Comparison of ENCODE assay signal across 9 mouse cellular contexts in genomic region chr10:117844279-117844678, GRCm38 (mm10). TPM values are rescaled to one million over a fixed set of nuclear protein-coding genes. Genes with fewer than 3 reads are reported as not detected.
DNase-seq lines count a peak whose midpoint lies in the region; ATAC-seq and TF ChIP-seq lines count a peak whose summit lies in the region.
"Had no signal": no experiment of that assay in that cellular context is flagged by ENCODE, and none has a peak within 500 bp of the region (broad histone marks: within the 10 kb centered on the region; RNA-seq: fewer than 3 reads in every experiment).

No protein-coding gene starts in this region.

- intact Hi-C loops in heart, postnatal 10 days (cut with DNase I), result loop anchor here (2.0 kb wide), 1 partner anchor 51 kb away; the partner anchor contains the start of gene Nup107
- intact Hi-C loops in left cerebral cortex, postnatal 36 days (cut with DNase I), result loop anchor here (2.0 to 10.0 kb wide), 2 partner anchors 51 to 141 kb away; partner anchors contain the start of gene Nup107

- peak overlapping the region; percentile 48 for H3K4me3 ChIP-seq in heart, embryonic 16.5 days (ENCODE audit: low read length)
- H3K4me3 ChIP-seq in G1E (ENCODE audit: low read depth, low read length), result peak overlapping the region; percentile 89
- H3K4me3 ChIP-seq in hindbrain, embryonic 12.5 days, result peak overlapping the region; percentile 93
- peak overlapping the region; percentile 97 for H3K4me3 ChIP-seq in midbrain, embryonic 11.5 days (ENCODE audit: low read depth, low read length)

- H3K4me2 ChIP-seq in heart, embryonic 16.5 days (ENCODE audit: low read depth, low read length), result peak overlapping the region; percentile 74
- H3K4me2 ChIP-seq in hindbrain, embryonic 12.5 days (replicated peaks), result peak overlapping the region; percentile 64
- H3K4me2 ChIP-seq in midbrain, embryonic 11.5 days, result peak overlapping the region; percentile 37

- peaks cover 35% of the 10 kb centered on the region for H3K4me1 ChIP-seq in heart, embryonic 16.5 days (ENCODE audit: control insufficient read depth, insufficient read depth, low read length)
- peaks cover 20% of the 10 kb centered on the region for H3K4me1 ChIP-seq in G1E (ENCODE audit: insufficient read depth, low read depth, low read length)
- peaks cover 21% of the 10 kb centered on the region for H3K4me1 ChIP-seq in hindbrain, embryonic 12.5 days
- H3K4me1 ChIP-seq in midbrain, embryonic 11.5 days (ENCODE audit: control insufficient read depth, insufficient read depth, low read length), result peaks cover 8% of the 10 kb centered on the region; the same call in 1 of the 2 replicates

- no peaks in the 10 kb centered on the region for H3K36me3 ChIP-seq in heart, embryonic 16.5 days (ENCODE audit: control insufficient read depth, insufficient read depth)
- H3K36me3 ChIP-seq in G1E (replicated peaks), result peaks cover 4% of the 10 kb centered on the region
- H3K36me3 ChIP-seq in hindbrain, embryonic 12.5 days, result no peaks in the 10 kb centered on the region; the same call in 1 of the 2 replicates
- H3K36me3 ChIP-seq in midbrain, embryonic 11.5 days (ENCODE audit: control insufficient read depth, insufficient read depth, low read length), result no peaks in the 10 kb centered on the region

- 10% methylated on average over 5 of the region's 5 CpGs for WGBS in heart, embryonic 16.5 days
- 50% methylated on average over 5 of the region's 5 CpGs for WGBS in hindbrain, embryonic 12.5 days
- WGBS in midbrain, embryonic 11.5 days, result 56% methylated on average over 5 of the region's 5 CpGs

- no peaks in the 10 kb centered on the region for H3K27me3 ChIP-seq in heart, embryonic 16.5 days (ENCODE audit: control insufficient read depth, insufficient read depth, low read length)
- peaks cover 13% of the 10 kb centered on the region for H3K27me3 ChIP-seq in G1E (ENCODE audit: insufficient read depth, low read length)
- no peaks in the 10 kb centered on the region for H3K27me3 ChIP-seq in hindbrain, embryonic 12.5 days
- 0 out of 2 replicates have a peak, but pooled peaks cover 2% of the 10 kb centered on the region for H3K27me3 ChIP-seq in midbrain, embryonic 11.5 days (ENCODE audit: control insufficient read depth, insufficient read depth, low read length)

- TF ChIP-seq CTCF in G1E (IDR thresholded peaks at IDR 0.05; ENCODE audit: low read depth, low read length), result no peak

- no peak overlapping the region for H3K27ac ChIP-seq in heart, embryonic 16.5 days (ENCODE audit: low read length)
- H3K27ac ChIP-seq in hindbrain, embryonic 12.5 days, result no peak overlapping the region
- H3K27ac ChIP-seq in midbrain, embryonic 11.5 days (ENCODE audit: low read depth, low read length), result no peak overlapping the region

- ATAC-seq in heart, embryonic 16.5 days (replicated peaks; ENCODE audit: extremely low read depth, insufficient read depth, low FRiP score), result no peak
- no peak for ATAC-seq in G1E (ENCODE audit: extremely low read depth, insufficient number of reproducible peaks, low FRiP score, poor library complexity, severe bottlenecking)
- ATAC-seq in hindbrain, embryonic 12.5 days (ENCODE audit: low FRiP score), result no peak
- ATAC-seq in midbrain, embryonic 11.5 days (ENCODE audit: low FRiP score), result no peak

- H3K9ac ChIP-seq in heart, embryonic 16.5 days (ENCODE audit: low read length), result peak overlapping the region; percentile 99
- peak overlapping the region; percentile 96; the same call in 1 of the 2 replicates for H3K9ac ChIP-seq in hindbrain, embryonic 12.5 days
- H3K9ac ChIP-seq in midbrain, embryonic 11.5 days (ENCODE audit: low read length), result no peak overlapping the region

- no peak for DNase-seq in heart, postnatal 10 days
- DNase-seq in G1E (ENCODE audit: low spot score), result no peak
- DNase-seq in midbrain, embryonic 11.5 days (ENCODE audit: low spot score, missing footprints), result no peak
- no peak for DNase-seq in ovary, postnatal 10 days (ENCODE audit: low spot score)
- no peak for DNase-seq in embryo, embryonic 10 days (ENCODE audit: low spot score)
- DNase-seq in left cerebral cortex, postnatal 36 days (ENCODE audit: low spot score in 2 of 2), result no peak
- DNase-seq: gastrocnemius, postnatal 14 days had no signal

- no peaks in the 10 kb centered on the region for H3K9me3 ChIP-seq in heart, embryonic 16.5 days (replicated peaks; ENCODE audit: control insufficient read depth, low read length)
- H3K9me3 ChIP-seq in G1E (replicated peaks), result no peaks in the 10 kb centered on the region
- H3K9me3 ChIP-seq in hindbrain, embryonic 12.5 days (replicated peaks), result no peaks in the 10 kb centered on the region
- H3K9me3 ChIP-seq in midbrain, embryonic 11.5 days (ENCODE audit: control insufficient read depth, low read length), result no peaks in the 10 kb centered on the region

RNA-seq across cellular contexts. Expression of gene Rap1b, which starts 1.6 kb away (rescaled TPM):
- polyA plus RNA-seq in heart, embryonic 16.5 days (2015; fragmentation: Nextera tagmentation; extraction: Ambion mirVana), result 123 and 135 TPM in 2 replicates
- 10 to 100 TPM; 89.8 to 96.6 TPM for total RNA-seq in heart, postnatal 10 days (2021)
- total RNA-seq in G1E (2014; fragmentation: Nextera tagmentation) (112 and 121 TPM in 2 replicates), G1E (2017) (64.2 and 73.1 TPM in 2 replicates)
- 23.4 and 25.8 TPM in 2 replicates for polyA plus RNA-seq in G1E (2012)
- 148 and 155 TPM in 2 replicates for polyA plus RNA-seq in hindbrain, embryonic 12.5 days (2016; fragmentation: Nextera tagmentation; extraction: Ambion mirVana)
- 172 and 178 TPM in 2 replicates for polyA plus RNA-seq in midbrain, embryonic 11.5 days (2014; fragmentation: Nextera tagmentation; extraction: Ambion mirVana)
- 10 to 100 TPM; 60.2 to 62.8 TPM for total RNA-seq in left cerebral cortex, postnatal 36 days (2021)

RNA-seq across cellular contexts. Expression of gene Nup107, which starts 51.8 kb away (rescaled TPM):
- polyA plus RNA-seq in heart, embryonic 16.5 days (2015; fragmentation: Nextera tagmentation; extraction: Ambion mirVana), result 39.0 and 55.1 TPM in 2 replicates
- total RNA-seq in heart, postnatal 10 days (2021), result 10 to 100 TPM; 14.5 to 14.7 TPM
- total RNA-seq in G1E (2014; fragmentation: Nextera tagmentation), result 81.8 and 130 TPM in 2 replicates
- 131 and 144 TPM in 2 replicates for total RNA-seq in G1E (2017)
- 58.0 and 59.9 TPM in 2 replicates for polyA plus RNA-seq in G1E (2012)
- 69.4 and 69.7 TPM in 2 replicates for polyA plus RNA-seq in hindbrain, embryonic 12.5 days (2016; fragmentation: Nextera tagmentation; extraction: Ambion mirVana)
- 95.1 and 99.0 TPM in 2 replicates for polyA plus RNA-seq in midbrain, embryonic 11.5 days (2014; fragmentation: Nextera tagmentation; extraction: Ambion mirVana)
- total RNA-seq in left cerebral cortex, postnatal 36 days (2021), result 10 to 100 TPM; 12.8 to 15.5 TPM
